In the genomic region with DNA sequence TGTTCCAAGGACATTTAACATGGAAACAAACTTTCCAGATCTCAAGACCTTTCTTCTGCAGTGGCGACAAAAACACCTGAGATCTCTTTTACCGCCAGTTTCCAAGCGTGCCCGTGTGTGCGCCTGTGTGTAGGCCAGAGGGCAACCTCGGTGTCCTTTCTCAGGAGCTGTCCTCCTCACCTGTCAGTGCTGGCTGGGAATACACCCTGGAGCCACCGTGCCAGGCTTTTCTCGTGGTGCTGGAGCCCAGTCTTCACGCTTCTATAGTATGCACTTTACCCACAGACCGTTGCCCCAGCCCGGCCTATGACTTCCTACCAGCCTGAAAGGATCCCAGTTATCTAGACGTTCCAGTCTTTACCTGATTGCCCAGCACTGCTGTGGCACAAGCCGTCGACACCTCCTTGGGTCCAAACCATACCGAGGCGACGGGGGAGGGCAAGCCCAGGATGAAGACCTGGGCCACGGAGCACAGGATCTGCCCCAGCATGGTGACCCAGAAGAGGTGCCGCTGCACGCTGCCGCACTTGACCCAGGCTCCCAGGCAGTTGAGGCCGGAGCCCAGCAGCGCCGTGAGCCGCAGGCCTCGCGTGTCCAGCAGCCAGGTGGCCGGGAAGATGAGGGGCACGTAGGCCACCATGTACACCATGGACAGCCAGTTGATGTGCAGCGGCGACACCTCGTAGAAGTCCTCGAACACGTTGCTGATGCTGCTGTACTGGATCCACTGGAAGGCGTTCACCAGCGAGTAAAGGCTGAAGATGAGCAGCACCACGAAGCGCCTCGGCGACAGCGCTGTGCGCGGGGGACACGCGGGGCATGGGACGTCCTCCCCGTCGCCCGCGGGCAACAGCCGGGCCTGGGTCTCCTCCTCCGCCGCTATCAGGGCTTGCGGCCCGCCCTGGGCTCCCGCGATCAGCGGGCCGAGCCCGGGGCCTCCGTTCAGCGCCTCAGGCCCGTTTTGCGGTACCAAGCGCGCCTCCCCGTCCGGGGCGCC, we compare ENCODE assay signal across 8 mouse cellular contexts. TPM values are rescaled to one million over a fixed set of nuclear protein-coding genes. Genes with fewer than 3 reads are reported as not detected.
DNase-seq lines count a peak whose midpoint lies in the region; ATAC-seq and TF ChIP-seq lines count a peak whose summit lies in the region.

No protein-coding gene starts in this region.

- H3K9me3 ChIP-seq in forebrain, embryonic 11.5 days (ENCODE audit: control insufficient read depth, low read length), result no peaks in the 10 kb centered on the region
- no peaks in the 10 kb centered on the region for H3K9me3 ChIP-seq in hindbrain, embryonic 12.5 days (replicated peaks)
- no peaks in the 10 kb centered on the region for H3K9me3 ChIP-seq in megakaryocyte, embryonic 14.5 days

- H3K36me3 ChIP-seq in forebrain, embryonic 11.5 days (ENCODE audit: control insufficient read depth, insufficient read depth, low read length), result no peaks in the 10 kb centered on the region
- peaks cover 8% of the 10 kb centered on the region; the same call in 1 of the 2 replicates for H3K36me3 ChIP-seq in hindbrain, embryonic 12.5 days
- peaks cover 18% of the 10 kb centered on the region for H3K36me3 ChIP-seq in megakaryocyte, embryonic 14.5 days (replicated peaks; ENCODE audit: low read length)

- H3K27ac ChIP-seq in bone marrow, adult 2 months (ENCODE audit: control insufficient read depth, insufficient read depth, low read depth, low read length, poor library complexity), result peak overlapping the region; percentile 78
- H3K27ac ChIP-seq in forebrain, embryonic 11.5 days (ENCODE audit: low read depth, low read length), result peak overlapping the region; percentile 59
- H3K27ac ChIP-seq in hindbrain, embryonic 12.5 days, result peak overlapping the region; percentile 95

- DNase-seq in lung, adult 18-20 months, result peak; percentile 28 to 32
- DNase-seq in lung, postnatal 25 days (ENCODE audit: low spot score), result no peak
- peak; percentile 71 for DNase-seq in forebrain, embryonic 11.5 days (ENCODE audit: low spot score)
- DNase-seq in left cerebral cortex, postnatal 14 days (ENCODE audit: low spot score in 2 of 2), result peak; percentile 22 to 41
- DNase-seq in testis, postnatal 10 days (ENCODE audit: low spot score), result peak; percentile 49

- WGBS in bone marrow, adult 2 months, result 10% methylated on average over 64 of the region's 69 CpGs
- WGBS in forebrain, embryonic 11.5 days, result 2% methylated on average over 69 of the region's 69 CpGs
- 2% methylated on average over 69 of the region's 69 CpGs for WGBS in hindbrain, embryonic 12.5 days

- peak; percentile 6 for ATAC-seq in forebrain, embryonic 11.5 days (replicated peaks; ENCODE audit: low FRiP score)
- peak; percentile 66; the same call in 1 of the 2 replicates for ATAC-seq in hindbrain, embryonic 12.5 days (ENCODE audit: low FRiP score)

- peaks cover 2% of the 10 kb centered on the region; the same call in 1 of the 2 replicates for H3K4me1 ChIP-seq in bone marrow, adult 2 months (ENCODE audit: control insufficient read depth, insufficient read depth, low read length)
- peaks cover 5% of the 10 kb centered on the region; the same call in 1 of the 2 replicates for H3K4me1 ChIP-seq in forebrain, embryonic 11.5 days (replicated peaks; ENCODE audit: control insufficient read depth, insufficient read depth, low read length)
- peaks cover 18% of the 10 kb centered on the region for H3K4me1 ChIP-seq in hindbrain, embryonic 12.5 days
- peaks cover 34% of the 10 kb centered on the region for H3K4me1 ChIP-seq in megakaryocyte, embryonic 14.5 days

- no peaks in the 10 kb centered on the region for H3K27me3 ChIP-seq in forebrain, embryonic 11.5 days (ENCODE audit: control insufficient read depth, insufficient read depth, low read length)
- no peaks in the 10 kb centered on the region for H3K27me3 ChIP-seq in hindbrain, embryonic 12.5 days
- no peaks in the 10 kb centered on the region for H3K27me3 ChIP-seq in megakaryocyte, embryonic 14.5 days (replicated peaks)

- H3K4me3 ChIP-seq in bone marrow, adult 2 months (replicated peaks; ENCODE audit: control insufficient read depth, low read depth, low read length), result peak overlapping the region; percentile 93
- peak overlapping the region; percentile 71 for H3K4me3 ChIP-seq in forebrain, embryonic 11.5 days (ENCODE audit: low read depth, low read length)
- H3K4me3 ChIP-seq in hindbrain, embryonic 12.5 days, result peak overlapping the region; percentile 76
- H3K4me3 ChIP-seq in megakaryocyte, embryonic 14.5 days (replicated peaks), result peak overlapping the region; percentile 94

- H3K4me2 ChIP-seq in forebrain, embryonic 11.5 days (ENCODE audit: low read depth, low read length, severe bottlenecking), result peak overlapping the region; percentile 98
- H3K4me2 ChIP-seq in hindbrain, embryonic 12.5 days (replicated peaks), result peak overlapping the region; percentile 96

- no peak for TF ChIP-seq CTCF in bone marrow, adult 2 months (IDR thresholded peaks at IDR 0.05; ENCODE audit: control insufficient read depth, insufficient read depth, low read length)

- peak overlapping the region; percentile 89 for H3K9ac ChIP-seq in forebrain, embryonic 11.5 days (ENCODE audit: low read length)
- H3K9ac ChIP-seq in hindbrain, embryonic 12.5 days, result peak overlapping the region; percentile 81

- intact Hi-C loops in left cerebral cortex, postnatal 14 days (cut with DNase I), result no loop called here

- 0 out of 2 replicates have a peak, but pooled peaks have one; percentile 0 for TF ChIP-seq POLR2A in bone marrow, adult 2 months (IDR thresholded peaks at IDR 0.05; ENCODE audit: borderline replicate concordance, control insufficient read depth, low read depth, low read length)

RNA-seq across cellular contexts. Expression of a gene that starts 0.6 kb away (rescaled TPM):
- 5.2 and 5.7 TPM in 2 replicates for polyA plus RNA-seq in bone marrow, adult 2 months (2011; ENCODE audit: insufficient read depth, insufficient read length, low replicate concordance, missing spikeins)
- 12.3 and 14.0 TPM in 2 replicates for polyA plus RNA-seq in forebrain, embryonic 11.5 days (2014; fragmentation: Nextera tagmentation; extraction: Ambion mirVana)
- polyA plus RNA-seq in hindbrain, embryonic 12.5 days (2016; fragmentation: Nextera tagmentation; extraction: Ambion mirVana), result 9.1 and 9.6 TPM in 2 replicates
- total RNA-seq in left cerebral cortex, postnatal 14 days (2021), result 10 to 100 TPM; 15.7 to 16.1 TPM
- 3.2 and 13.7 TPM in 2 replicates for polyA plus RNA-seq in megakaryocyte, embryonic 14.5 days (2012; ENCODE audit: insufficient read depth, low replicate concordance)

RNA-seq across cellular contexts. Expression of a gene that starts 11.1 kb away (rescaled TPM):
- polyA plus RNA-seq in bone marrow, adult 2 months (2011; ENCODE audit: insufficient read depth, insufficient read length, low replicate concordance, missing spikeins), result not detected in 2 replicates
- polyA plus RNA-seq in forebrain, embryonic 11.5 days (2014; fragmentation: Nextera tagmentation; extraction: Ambion mirVana), result not detected in 2 replicates
- not detected in 2 replicates for polyA plus RNA-seq in hindbrain, embryonic 12.5 days (2016; fragmentation: Nextera tagmentation; extraction: Ambion mirVana)
- total RNA-seq in left cerebral cortex, postnatal 14 days (2021), result not detected
- not detected in 2 replicates for polyA plus RNA-seq in megakaryocyte, embryonic 14.5 days (2012; ENCODE audit: insufficient read depth, low replicate concordance)

RNA-seq across cellular contexts. Expression of a gene that starts 37.4 kb away (rescaled TPM):
- polyA plus RNA-seq in bone marrow, adult 2 months (2011; ENCODE audit: insufficient read depth, insufficient read length, low replicate concordance, missing spikeins), result 11.1 and 29.6 TPM in 2 replicates
- polyA plus RNA-seq in forebrain, embryonic 11.5 days (2014; fragmentation: Nextera tagmentation; extraction: Ambion mirVana), result 10.9 and 11.5 TPM in 2 replicates
- polyA plus RNA-seq in hindbrain, embryonic 12.5 days (2016; fragmentation: Nextera tagmentation; extraction: Ambion mirVana), result 14.5 and 17.6 TPM in 2 replicates
- 10 to 100 TPM; 29.9 to 30.7 TPM for total RNA-seq in left cerebral cortex, postnatal 14 days (2021)
- 1.3 TPM in 1 of 2 replicates, not detected in the other for polyA plus RNA-seq in megakaryocyte, embryonic 14.5 days (2012; ENCODE audit: insufficient read depth, low replicate concordance)

RNA-seq across cellular contexts. Expression of a gene that starts 37.5 kb away (rescaled TPM):
- polyA plus RNA-seq in bone marrow, adult 2 months (2011; ENCODE audit: insufficient read depth, insufficient read length, low replicate concordance, missing spikeins), result 5.5 and 10.6 TPM in 2 replicates
- polyA plus RNA-seq in forebrain, embryonic 11.5 days (2014; fragmentation: Nextera tagmentation; extraction: Ambion mirVana), result 29.9 and 34.3 TPM in 2 replicates
- polyA plus RNA-seq in hindbrain, embryonic 12.5 days (2016; fragmentation: Nextera tagmentation; extraction: Ambion mirVana), result 12.6 and 15.8 TPM in 2 replicates
- under 1 TPM; 0.70 to 0.88 TPM for total RNA-seq in left cerebral cortex, postnatal 14 days (2021)
- 1.3 TPM in 1 of 2 replicates, not detected in the other for polyA plus RNA-seq in megakaryocyte, embryonic 14.5 days (2012; ENCODE audit: insufficient read depth, low replicate concordance)

RNA-seq across cellular contexts. Expression of a gene that starts 46.2 kb away (rescaled TPM):
- not detected in 2 replicates for polyA plus RNA-seq in bone marrow, adult 2 months (2011; ENCODE audit: insufficient read depth, insufficient read length, low replicate concordance, missing spikeins)
- 53.2 and 54.0 TPM in 2 replicates for polyA plus RNA-seq in forebrain, embryonic 11.5 days (2014; fragmentation: Nextera tagmentation; extraction: Ambion mirVana)
- 81.0 and 94.6 TPM in 2 replicates for polyA plus RNA-seq in hindbrain, embryonic 12.5 days (2016; fragmentation: Nextera tagmentation; extraction: Ambion mirVana)
- 1 to 10 TPM; 3.3 to 4.4 TPM for total RNA-seq in left cerebral cortex, postnatal 14 days (2021)
- 0.07 and 3.4 TPM in 2 replicates for polyA plus RNA-seq in megakaryocyte, embryonic 14.5 days (2012; ENCODE audit: insufficient read depth, low replicate concordance)
